Mouse (Mus musculus) B cell, adult (primary cell): ENCODE measurements around the gene Irgm2. TPM values are rescaled to one million over a fixed set of nuclear protein-coding genes. Genes with fewer than 3 reads are reported as not detected.

ENCODE experiments used
- total RNA-seq: library from RNA; stranded (reverse); gene quantifications from 4 replicates; pipeline ENCODE4 v1.2.4, GENCODE M21; 2023; ENCODE audit not compliant: inconsistent age

Gene Irgm2
- total RNA-seq = 7.3 to 12.0 TPM (median 8.3 TPM) in 4 replicates

DNA sequence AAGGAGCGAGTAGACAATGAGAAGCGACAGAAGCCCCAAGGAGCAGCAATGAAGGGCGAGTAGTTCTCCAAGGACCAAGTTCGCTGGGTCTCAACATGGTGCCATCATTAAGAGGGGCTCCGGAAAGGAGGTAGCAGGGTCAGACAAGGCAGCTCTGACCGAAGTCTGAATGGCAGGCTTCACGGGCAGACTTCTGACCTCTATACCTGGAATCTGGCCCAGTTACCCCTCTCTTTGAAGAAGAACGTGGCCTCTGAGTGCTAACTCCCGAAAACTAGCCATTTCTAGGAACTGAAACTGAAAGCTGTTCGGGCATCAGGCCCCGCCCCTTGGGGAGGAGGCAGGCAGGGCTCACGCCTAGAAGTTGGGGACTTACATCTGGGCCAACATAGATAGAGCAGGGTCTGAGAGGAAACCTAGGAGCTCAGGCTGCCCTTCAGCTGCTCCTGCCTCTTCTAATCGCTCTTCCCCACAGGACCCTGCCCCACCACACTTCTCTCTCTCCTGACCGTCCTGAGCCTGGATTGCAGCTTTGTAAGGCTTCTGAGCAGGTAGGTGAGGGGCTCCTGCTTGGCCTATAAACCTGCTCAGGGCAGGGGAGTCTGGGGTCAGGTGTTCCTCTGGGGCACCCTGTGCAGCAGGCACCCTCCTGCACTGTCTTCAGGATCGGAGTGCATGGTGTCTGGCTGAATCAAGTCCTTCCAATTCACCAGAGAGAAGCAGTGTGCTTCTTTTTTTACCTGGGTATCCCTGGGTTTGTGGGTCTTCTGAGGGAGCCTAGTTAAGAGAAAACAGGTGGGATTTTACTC lies at the start of gene Irgm2, which contains the start of gene Igtp:
TSS of gene Irgm2 (plus strand) at position 390 of the 809 bp plus-strand sequence.
TSS of gene Igtp (plus strand) at position 328 of the 809 bp plus-strand sequence.

DNA sequence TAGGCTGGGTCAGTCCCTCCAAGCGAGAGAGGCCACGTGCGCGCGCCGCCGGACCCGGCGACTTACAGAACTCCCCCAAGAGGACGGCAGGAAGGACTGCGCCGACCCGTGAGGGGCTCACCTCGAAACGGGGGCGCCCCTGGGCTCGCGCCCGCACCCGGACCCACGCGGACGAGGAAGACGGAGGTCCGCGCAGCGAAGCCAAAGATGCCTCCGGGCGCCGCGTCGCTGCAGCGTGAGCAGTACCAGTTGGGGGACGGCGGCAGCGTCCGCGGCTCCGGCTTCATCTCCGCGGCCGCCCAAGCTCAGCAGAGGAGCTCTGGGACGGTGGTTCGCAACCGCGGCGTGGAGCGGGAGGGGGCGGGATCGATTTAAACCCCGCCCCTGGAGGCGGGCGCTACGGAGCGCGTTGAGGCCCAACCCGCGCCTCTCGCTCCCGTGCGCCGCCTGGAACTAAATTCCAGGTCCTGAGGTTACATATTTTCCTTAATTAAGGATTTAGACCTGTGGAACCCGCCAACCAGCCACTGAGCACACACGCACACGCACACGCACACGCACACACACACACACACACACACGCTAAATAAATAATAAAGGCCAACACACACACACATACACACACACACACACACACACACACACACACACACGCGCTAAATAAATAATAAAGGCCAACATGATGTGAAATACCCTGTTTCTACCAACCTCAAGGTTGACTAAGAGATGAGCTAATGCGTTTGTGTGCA lies 31.1 kb upstream of the Irgm2 start, which contains the start of gene Gemin5:
TSS of gene Gemin5 (minus strand) at position 373 of the 749 bp plus-strand sequence.

DNA sequence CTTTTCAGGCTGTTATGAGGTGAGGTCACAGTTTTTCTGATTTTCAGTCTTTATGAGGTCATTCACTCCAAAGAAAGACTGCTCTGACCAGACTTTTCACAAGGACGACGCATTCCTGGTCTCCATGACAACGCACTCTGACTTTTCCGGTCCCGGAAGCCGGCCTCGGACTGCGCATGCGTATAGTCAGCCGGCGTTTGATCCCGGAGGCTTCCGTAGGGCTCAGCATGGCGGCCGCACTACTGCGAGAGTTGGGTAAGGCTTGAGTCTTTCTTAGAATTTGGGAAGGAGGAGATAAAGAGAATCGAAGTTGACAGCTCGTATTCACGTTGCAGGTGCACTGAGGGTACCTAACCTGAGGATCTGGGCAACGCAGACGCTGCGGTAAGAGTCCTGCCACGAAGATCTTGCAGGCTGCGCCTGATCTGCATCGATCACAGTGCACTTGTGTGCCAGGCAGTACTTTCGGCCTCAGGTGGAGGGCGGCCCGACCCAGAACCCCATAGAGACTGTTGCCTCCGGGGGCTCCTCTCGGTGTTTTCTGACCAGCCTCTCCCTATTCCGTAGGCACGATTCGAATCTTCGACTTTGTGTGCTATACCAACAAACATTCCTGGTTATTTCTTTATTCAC lies 27.8 kb upstream of the Irgm2 start, which contains the start of gene Mrpl22:
TSS of gene Mrpl22 (plus strand) at position 203 of the 633 bp plus-strand sequence.

Other genes with a start within 250 kb of the Irgm2 start
- 94.1 to 102 TPM (median 95.3 TPM) in 4 replicates for gene Larp1, start 190.6 kb upstream of the Irgm2 start, total RNA-seq
- gene Gm12248, start 106.5 kb upstream of the Irgm2 start, total RNA-seq = not detected in 4 replicates
- gene Cnot8, start 95.5 kb upstream of the Irgm2 start, total RNA-seq = 60.1 to 62.6 TPM (median 60.8 TPM) in 4 replicates
- 19.0 to 25.7 TPM (median 23.6 TPM) in 4 replicates for gene Gemin5, start 31.1 kb upstream of the Irgm2 start, total RNA-seq
- gene Mrpl22, start 28.0 kb upstream of the Irgm2 start, total RNA-seq = 19.3 to 27.3 TPM (median 23.6 TPM) in 4 replicates
- gene Igtp, start 62 bp upstream of the Irgm2 start, total RNA-seq = 17.1 to 20.3 TPM (median 19.2 TPM) in 4 replicates
- gene 4930438A08Rik, start 75.2 kb downstream of the Irgm2 start, total RNA-seq = not detected in 4 replicates
- gene Zfp692, start 107.5 kb downstream of the Irgm2 start, total RNA-seq = 29.9 to 31.8 TPM (median 30.8 TPM) in 4 replicates
- gene Zfp672, start 130.7 kb downstream of the Irgm2 start, total RNA-seq = 26.9 to 29.1 TPM (median 27.9 TPM) in 4 replicates
- gene Sh3bp5l, start 131.1 kb downstream of the Irgm2 start, total RNA-seq = 20.2 to 31.2 TPM (median 22.2 TPM) in 4 replicates
- gene Lypd8, start 179.4 kb downstream of the Irgm2 start, total RNA-seq = not detected in 4 replicates
- not detected in 4 replicates for gene 1810065E05Rik, start 221.5 kb downstream of the Irgm2 start, total RNA-seq
- not detected in 4 replicates for gene Gm12253, start 232.9 kb downstream of the Irgm2 start, total RNA-seq